Mouse (Mus musculus) cerebellum, adult 2 months (tissue): ENCODE measurements at regions not wholly inside any gene's neighbourhood (a gene's known extent, or its start where the extent isn't known, plus 50 kb on each side); places are given as distances from the start of the nearest gene placed in this dataset.

ENCODE experiments used
- CTCF ChIP-seq: fragments of 200-500 bp; IDR thresholded peaks from 2 replicates; pipeline ENCODE4 v1.5.1; 2011; ENCODE audit warnings: low read depth, mild to moderate bottlenecking, control low read depth, low read length, moderate library complexity, borderline replicate concordance; ENCODE audit not compliant: insufficient read depth
- POLR2A ChIP-seq: fragments of 200-500 bp; IDR thresholded peaks from 2 replicates; pipeline ENCODE4 v1.6.1; 2011; ENCODE audit warnings: low read length, control low read depth, borderline replicate concordance; ENCODE audit not compliant: insufficient read depth

DNA sequence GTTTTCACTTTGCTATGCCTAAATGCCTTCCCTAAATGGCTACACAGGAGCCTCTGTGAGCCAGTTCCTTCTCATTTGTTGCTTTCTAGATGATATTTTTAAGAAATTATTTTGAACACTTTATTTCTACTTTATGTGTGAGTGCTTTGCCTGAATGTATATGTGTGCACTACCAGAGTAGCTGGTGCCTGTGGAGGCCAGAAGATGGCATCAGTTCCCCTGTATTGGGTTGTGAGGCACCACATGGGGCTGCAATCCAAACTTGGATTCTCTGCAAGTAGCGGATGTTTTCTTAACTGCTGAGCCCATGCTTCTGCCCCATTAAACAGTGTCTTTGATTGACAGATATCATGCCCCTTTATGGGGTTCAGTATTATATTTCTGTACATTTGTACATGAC lies 103.7 kb downstream of the Lyplal1 start:
- no peak for TF ChIP-seq POLR2A
- no peak for TF ChIP-seq CTCF
